Mouse (Mus musculus) cortical plate, adult 2 months (tissue): ENCODE data around the gene Gm10961.

Experiments used
- CTCF ChIP-seq: fragments of 200-500 bp; IDR thresholded peaks from 2 replicates; pipeline ENCODE4 v1.5.1; 2011; ENCODE audit warnings: mild to moderate bottlenecking, control low read depth, low read length; ENCODE audit not compliant: insufficient read depth; ENCODE audit errors: extremely low read depth
- POLR2A ChIP-seq: fragments of 200-500 bp; IDR thresholded peaks from 2 replicates; pipeline ENCODE4 v1.6.1; 2011; ENCODE audit warnings: mild to moderate bottlenecking, low read length, control low read depth; ENCODE audit not compliant: insufficient read depth; ENCODE audit errors: extremely low read depth

DNA sequence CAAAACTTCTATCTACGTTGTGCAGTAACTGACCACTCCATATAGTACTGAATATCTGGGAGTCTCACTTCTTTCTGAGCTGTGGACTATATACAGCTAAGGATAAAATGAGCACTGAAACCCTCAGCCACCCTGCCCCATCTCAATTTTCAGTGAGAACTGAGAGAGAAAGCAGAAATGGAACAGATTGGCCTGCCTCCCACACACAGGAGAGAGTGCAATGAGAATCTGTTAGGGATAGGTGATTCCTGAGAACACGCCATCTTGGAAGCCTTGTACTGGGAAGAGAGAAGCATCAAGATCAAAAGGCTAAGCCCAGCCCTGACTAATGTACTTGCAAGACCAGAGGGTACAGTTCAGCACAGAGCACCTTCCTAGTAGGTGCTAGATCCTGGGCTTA is 2.6 kb upstream of the Gm10961 start:
- TF ChIP-seq POLR2A (no peak), CTCF (no peak)
